Mouse (Mus musculus) forebrain, embryonic 11.5 days (tissue): ENCODE data around the gene Vmn1r221. TPM values are rescaled to one million over a fixed set of nuclear protein-coding genes. Genes with fewer than 3 reads are reported as not detected.

ENCODE experiments used
- ATAC-seq: fragments of 200-750 bp; cut with Nextera tagmentation; replicated peaks from 2 replicates; pipeline ENCODE4 v1.8.0; 2017; ENCODE audit warnings: moderate TSS enrichment; ENCODE audit not compliant: low FRiP score
- DNase-seq: peaks from one replicate; pipeline ENCODE4 v3.0.0-alpha.2; 2017; ENCODE audit warnings: low spot score
- H3K27ac ChIP-seq: fragments of 300-500 bp; sonication (generic); 2 replicates; pipeline ENCODE4 v1.5.1; 2014; ENCODE audit warnings: low read depth, low read length
- H3K27me3 ChIP-seq: fragments of 300-500 bp; sonication (generic); 2 replicates; pipeline ENCODE4 v1.6.1; 2014; ENCODE audit warnings: mild to moderate bottlenecking, low read length, mixed read lengths; ENCODE audit not compliant: control insufficient read depth, insufficient read depth
- H3K36me3 ChIP-seq: fragments of 300-500 bp; sonication (generic); 2 replicates; pipeline ENCODE4 v1.6.1; 2014; ENCODE audit warnings: mild to moderate bottlenecking, low read length, moderate library complexity, mixed read lengths; ENCODE audit not compliant: control insufficient read depth, insufficient read depth
- H3K4me1 ChIP-seq: fragments of 300-500 bp; sonication (generic); replicated peaks from 2 replicates; pipeline ENCODE4 v1.6.1; 2014; ENCODE audit warnings: low read length, mixed read lengths; ENCODE audit not compliant: control insufficient read depth, insufficient read depth
- H3K4me2 ChIP-seq: fragments of 300-500 bp; sonication (generic); 2 replicates; pipeline ENCODE4 v1.6.1; 2014; ENCODE audit warnings: low read depth, mild to moderate bottlenecking, low read length, moderate library complexity, mixed read lengths; ENCODE audit not compliant: severe bottlenecking
- H3K4me3 ChIP-seq: fragments of 300-500 bp; sonication (generic); 2 replicates; pipeline ENCODE4 v1.5.1; 2014; ENCODE audit warnings: low read depth, low read length
- H3K9ac ChIP-seq: fragments of 300-500 bp; sonication (generic); 2 replicates; pipeline ENCODE4 v1.6.1; 2014; ENCODE audit warnings: low read length
- H3K9me3 ChIP-seq: fragments of 300-500 bp; sonication (generic); 2 replicates; pipeline ENCODE4 v1.6.1; 2016; ENCODE audit warnings: low read length, mixed read lengths; ENCODE audit not compliant: control insufficient read depth
- WGBS: fragments of 180-500 bp; shearing (Covaris S2); extraction: QIAGEN DNeasy Blood & Tissue Kit; methylation state at CpG from one replicate; pipeline ENCODE4 v1.1.7; 2014; 5-methylcytosine and 5-hydroxymethylcytosine counted together
- polyA plus RNA-seq: library from polyadenylated mRNA; unstranded; fragments of >200 nt; fragmentation: Nextera tagmentation; extraction: Ambion mirVana; gene quantifications from 2 replicates; pipeline ENCODE4 v1.2.1, GENCODE M21; 2014

Gene Vmn1r221
- polyA plus RNA-seq, 1 experiment from 2014 or later, result not detected

- 18% methylated on average over 11 of the region's 11 CpGs for WGBS
- Histone ChIP-seq H3K9ac (no peak overlapping the region), H3K4me1 (peaks cover 2% of the 10 kb centered on the region; the same call in 1 of the 2 replicates), H3K4me3 (peak overlapping the region; percentile 32; the same call in 1 of the 2 replicates), H3K9me3 (no peaks in the 10 kb centered on the region), H3K27ac (no peak overlapping the region), H3K27me3 (no peaks in the 10 kb centered on the region), H3K36me3 (no peaks in the 10 kb centered on the region), H3K4me2 (peak overlapping the region; percentile 50)
- ATAC-seq, result peak; percentile 25; the same call in 1 of the 2 replicates
- DNase-seq, result peak; percentile 53
Measured at GRCm38 (mm10) chr13:23269681-23270080, 55.8 kb downstream of the Vmn1r221 start.

GRCm38 (mm10) chr13:23270321-23271101 is 56.6 kb downstream of the Vmn1r221 start:
- ATAC-seq (peak; percentile 96), DNase-seq (peak; percentile 82)
- 3% methylated on average over 34 of the region's 34 CpGs for WGBS
- H3K4me2 ChIP-seq, result peak overlapping the region; percentile 50
- no peak overlapping the region for H3K27ac ChIP-seq
- H3K27me3 ChIP-seq, result no peaks in the 10 kb centered on the region
- H3K9me3 ChIP-seq, result no peaks in the 10 kb centered on the region
- peaks cover 2% of the 10 kb centered on the region; the same call in 1 of the 2 replicates for H3K4me1 ChIP-seq
- peak overlapping the region; percentile 35 for H3K9ac ChIP-seq
- peak overlapping the region; percentile 32 for H3K4me3 ChIP-seq
- no peaks in the 10 kb centered on the region for H3K36me3 ChIP-seq

Other genes starting within 250 kb of the Vmn1r221 start
- gene Vmn1r213, start 206.5 kb upstream of the Vmn1r221 start, polyA plus RNA-seq, result not detected in 2 replicates
- gene Vmn1r214, start 183.7 kb upstream of the Vmn1r221 start, polyA plus RNA-seq, result not detected in 2 replicates
- gene Vmn1r215, start 146.1 kb upstream of the Vmn1r221 start, polyA plus RNA-seq, result not detected in 2 replicates
- not detected in 2 replicates for gene Vmn1r217, start 95.9 kb upstream of the Vmn1r221 start, polyA plus RNA-seq
- gene Vmn1r218, start 81.0 kb upstream of the Vmn1r221 start, polyA plus RNA-seq, result 0.03 TPM in 1 of 2 replicates, not detected in the other
- not detected in 2 replicates for gene Vmn1r219, start 54.8 kb upstream of the Vmn1r221 start, polyA plus RNA-seq
- gene Vmn1r220, start 26.2 kb upstream of the Vmn1r221 start, polyA plus RNA-seq, result not detected in 2 replicates
- 0.16 TPM in 1 of 2 replicates, not detected in the other for gene Vmn1r222, start 21.8 kb downstream of the Vmn1r221 start, polyA plus RNA-seq
- gene Vmn1r223, start 33.0 kb downstream of the Vmn1r221 start, polyA plus RNA-seq, result not detected in 2 replicates
- 61.9 and 72.7 TPM in 2 replicates for gene Zfp322a, start 155.1 kb downstream of the Vmn1r221 start, polyA plus RNA-seq
- gene Abt1, start 209.7 kb downstream of the Vmn1r221 start, polyA plus RNA-seq, result 13.0 and 13.5 TPM in 2 replicates